ENCODE assay signal across 10 mouse cellular contexts in genomic region chr1:64338575-64338961, GRCm38 (mm10).
DNase-seq lines count a peak whose midpoint lies in the region; ATAC-seq and TF ChIP-seq lines count a peak whose summit lies in the region.
"Had no signal": no experiment of that assay in that cellular context is flagged by ENCODE, and none has a peak within 500 bp of the region (broad histone marks: within the 10 kb centered on the region; RNA-seq: fewer than 3 reads in every experiment).

No protein-coding gene starts in this region.

- no peaks in the 10 kb centered on the region for H3K9me3 ChIP-seq in stomach, embryonic 16.5 days (replicated peaks; ENCODE audit: control insufficient read depth, low read length)
- no peaks in the 10 kb centered on the region for H3K9me3 ChIP-seq in stomach, postnatal 0 days (ENCODE audit: control insufficient read depth, low read length)
- H3K9me3 ChIP-seq in embryonic facial prominence, embryonic 15.5 days (replicated peaks): no peaks in the 10 kb centered on the region

- no peak overlapping the region for H3K9ac ChIP-seq in stomach, embryonic 16.5 days (ENCODE audit: low read length)
- H3K9ac ChIP-seq in stomach, postnatal 0 days (ENCODE audit: low read length): no peak overlapping the region
- H3K9ac ChIP-seq in embryonic facial prominence, embryonic 15.5 days: no peak overlapping the region

- H3K4me2 ChIP-seq in stomach, embryonic 16.5 days (ENCODE audit: low read depth, low read length): peak overlapping the region; percentile 23; the same call in 1 of the 2 replicates
- no peak overlapping the region for H3K4me2 ChIP-seq in stomach, postnatal 0 days (replicated peaks; ENCODE audit: low read depth)
- 0 out of 2 replicates have a peak overlapping the region, but pooled peaks have one; percentile 3 for H3K4me2 ChIP-seq in embryonic facial prominence, embryonic 15.5 days (replicated peaks)

- WGBS in stomach, embryonic 16.5 days: 40% methylated on average over 9 of the region's 9 CpGs
- WGBS in stomach, postnatal 0 days: 36% methylated on average over 9 of the region's 9 CpGs
- WGBS in embryonic facial prominence, embryonic 15.5 days: 39% methylated on average over 9 of the region's 9 CpGs

- no peak overlapping the region for H3K4me3 ChIP-seq in stomach, embryonic 16.5 days (replicated peaks; ENCODE audit: low read length)
- H3K4me3 ChIP-seq in stomach, postnatal 0 days (ENCODE audit: low read depth, low read length): no peak overlapping the region
- H3K4me3 ChIP-seq in embryonic facial prominence, embryonic 15.5 days (replicated peaks): no peak overlapping the region
- H3K4me3 ChIP-seq: erythroblast, embryonic 14.5 days had no signal

- TF ChIP-seq EP300 in stomach, postnatal 0 days (optimal IDR thresholded peaks at IDR 0.05): no peak

- no peaks in the 10 kb centered on the region for H3K27me3 ChIP-seq in stomach, embryonic 16.5 days (ENCODE audit: control insufficient read depth, insufficient read depth, low read length)
- no peaks in the 10 kb centered on the region for H3K27me3 ChIP-seq in stomach, postnatal 0 days (ENCODE audit: control insufficient read depth, insufficient read depth, low read length)
- no peaks in the 10 kb centered on the region for H3K27me3 ChIP-seq in embryonic facial prominence, embryonic 15.5 days

- no peak overlapping the region for H3K27ac ChIP-seq in stomach, embryonic 16.5 days (ENCODE audit: low read length)
- no peak overlapping the region for H3K27ac ChIP-seq in stomach, postnatal 0 days (replicated peaks)
- H3K27ac ChIP-seq in embryonic facial prominence, embryonic 15.5 days (replicated peaks): no peak overlapping the region

- ATAC-seq in stomach, embryonic 16.5 days (ENCODE audit: insufficient read depth, low FRiP score): no peak
- no peak for ATAC-seq in stomach, postnatal 0 days (ENCODE audit: low FRiP score, low TSS enrichment)
- no peak for ATAC-seq in embryonic facial prominence, embryonic 15.5 days (ENCODE audit: insufficient number of reproducible peaks, low FRiP score, low TSS enrichment, low read depth)

- TF ChIP-seq CTCF in stomach, postnatal 0 days (IDR thresholded peaks at IDR 0.05; ENCODE audit: low read depth): no peak

- no peaks in the 10 kb centered on the region for H3K4me1 ChIP-seq in stomach, embryonic 16.5 days (ENCODE audit: control insufficient read depth, insufficient read depth, low read length)
- H3K4me1 ChIP-seq in stomach, postnatal 0 days (replicated peaks; ENCODE audit: control insufficient read depth, insufficient read depth): no peaks in the 10 kb centered on the region
- 0 out of 2 replicates have a peak, but pooled peaks cover 6% of the 10 kb centered on the region for H3K4me1 ChIP-seq in embryonic facial prominence, embryonic 15.5 days

- no peaks in the 10 kb centered on the region for H3K36me3 ChIP-seq in stomach, embryonic 16.5 days (ENCODE audit: control insufficient read depth, insufficient read depth, low read length)
- H3K36me3 ChIP-seq in stomach, postnatal 0 days (ENCODE audit: control insufficient read depth, insufficient read depth, low read length): no peaks in the 10 kb centered on the region
- no peaks in the 10 kb centered on the region for H3K36me3 ChIP-seq in embryonic facial prominence, embryonic 15.5 days

- DNase-seq in stomach, postnatal 0 days (ENCODE audit: low spot score): no peak
- DNase-seq in kidney, postnatal 4 days: peak; percentile 7 to 17
- peak; percentile 36 for DNase-seq in retina, embryonic 14.5 days (ENCODE audit: low spot score)
- no peak for DNase-seq in layer of hippocampus, postnatal 14 days (ENCODE audit: low spot score in 2 of 2)
- no peak for DNase-seq in ovary, adult 18-20 months (ENCODE audit: low spot score)
- no peak for DNase-seq in urinary bladder, adult 2 months (ENCODE audit: low spot score)
- DNase-seq: right cerebral cortex, adult 18-20 months had no signal

Comparison
In these comparisons a context has a peak if more than half of its experiments do, and no peak if none do; other contexts are left out.
1. DNase-seq: peak in kidney, postnatal 4 days (2 of 2) and retina, embryonic 14.5 days (single experiment); none in stomach, postnatal 0 days (single experiment), layer of hippocampus, postnatal 14 days (0 of 2), ovary, adult 18-20 months (single experiment) and urinary bladder, adult 2 months (single experiment).